Mouse (Mus musculus): ENCODE data around the gene Trip13.

- TF ChIP-seq CTCF (IDR thresholded peaks at IDR 0.05; ENCODE audit: low read depth, low read length): no peak
- no peak for TF ChIP-seq POLR2A (IDR thresholded peaks at IDR 0.05; ENCODE audit: borderline replicate concordance, low read depth, low read length)
Observed at GRCm38 (mm10) chr13:73961177-73961576, 23.6 kb upstream of the Trip13 start.

Data from bone marrow macrophage, adult 2 months (primary cell).